Mouse (Mus musculus): ENCODE measurements around the gene 1700006A11Rik. TPM values are rescaled to one million over a fixed set of nuclear protein-coding genes. Genes with fewer than 3 reads are reported as not detected.
"Not testable (repeated sequence)": the region's sequence is repeated elsewhere in the genome, so short reads cannot be mapped to it uniquely, and the experiment has no call there.

1700006A11Rik gene
- polyA plus RNA-seq (2012; rRNA removed) = not detected in 2 replicates

DNA sequence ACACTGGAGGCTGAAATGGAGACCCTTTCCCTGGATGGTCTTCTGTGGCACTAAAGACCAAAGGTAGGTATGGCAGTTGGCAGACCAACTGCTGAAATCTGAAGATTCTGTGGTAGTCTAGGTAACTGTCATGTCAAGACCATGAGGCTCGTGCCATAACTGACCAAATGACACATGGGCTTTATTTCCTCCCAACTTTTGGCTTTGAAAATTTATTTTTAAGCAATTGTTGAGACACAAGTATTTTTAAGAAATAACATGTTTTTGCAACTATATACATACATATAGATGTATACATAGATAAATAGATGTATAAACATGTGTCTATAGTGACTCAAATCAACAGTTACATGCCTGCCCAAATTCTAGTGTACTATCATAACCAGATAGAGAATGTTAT is at the start of gene 1700006A11Rik:
Gene 1700006A11Rik, minus strand, starts transcription at position 101 of the 400 bp plus-strand sequence.
- no peak for TF ChIP-seq POLR2A (IDR thresholded peaks at IDR 0.05; ENCODE audit: extremely low read depth, insufficient read depth, low read length)
- TF ChIP-seq CTCF (IDR thresholded peaks at IDR 0.05; ENCODE audit: extremely low read depth, insufficient read depth, low read length) = no peak
- H3K4me3 ChIP-seq (ENCODE audit: insufficient read depth, low read length) = no peak within 1 kb of the TSS
- no peaks in the 10 kb centered on the region for H3K4me1 ChIP-seq (ENCODE audit: control insufficient read depth, insufficient read depth, low read length)
- H3K27ac ChIP-seq (ENCODE audit: insufficient read depth, low read length) = no peak within 1 kb of the TSS

DNA sequence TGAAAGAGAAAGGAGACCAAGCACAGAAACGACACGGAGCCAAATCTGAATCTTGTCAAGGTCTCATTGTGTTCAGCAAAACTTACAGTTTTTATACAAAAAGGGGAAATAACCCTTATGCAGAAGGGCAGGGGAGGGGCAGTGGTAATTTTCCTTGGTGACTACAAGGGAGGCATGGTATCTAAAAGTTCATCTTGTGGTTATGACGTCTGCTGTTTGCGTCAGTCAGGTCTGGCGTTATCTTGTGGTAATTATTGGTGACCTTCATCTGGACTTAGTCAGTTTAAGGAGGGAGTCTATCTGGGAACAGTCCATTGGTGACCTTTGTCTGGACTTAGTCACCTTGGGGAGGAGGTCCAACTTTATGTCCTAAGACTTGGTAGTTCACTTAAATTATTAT is 48.5 kb upstream of the 1700006A11Rik start:
- H3K27ac ChIP-seq (ENCODE audit: insufficient read depth, low read length); H3K4me1 ChIP-seq (ENCODE audit: control insufficient read depth, insufficient read depth, low read length); H3K4me3 ChIP-seq (ENCODE audit: insufficient read depth, low read length): not testable (repeated sequence)

DNA sequence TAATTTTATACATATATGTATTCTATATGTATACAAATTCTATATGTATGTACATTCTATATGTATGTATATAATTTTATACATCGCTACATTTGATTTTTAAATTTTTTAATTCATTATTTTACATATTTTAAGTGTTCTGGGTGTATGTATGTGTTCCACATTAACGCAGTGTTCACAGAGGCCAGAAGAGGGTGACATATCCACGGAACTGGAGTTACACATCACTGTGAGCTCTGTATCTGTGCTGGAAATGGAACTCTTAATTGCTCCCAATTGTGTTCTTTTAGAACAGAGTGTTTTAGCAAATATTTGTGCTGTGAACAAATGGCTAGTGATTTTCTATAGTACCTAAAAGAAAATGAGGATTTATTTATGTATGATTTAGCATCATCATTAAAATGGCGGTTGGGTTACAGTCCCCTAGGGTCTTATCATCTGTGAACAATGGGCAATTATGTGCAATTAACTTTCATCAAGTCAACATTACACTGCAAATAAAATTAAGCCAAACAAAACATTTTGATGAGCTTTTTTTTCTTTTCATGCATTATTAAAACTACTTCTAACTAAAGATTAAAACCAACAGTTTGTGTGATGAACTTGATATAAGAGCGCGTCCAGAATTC is 40.4 kb upstream of the 1700006A11Rik start:
- no peak overlapping the region for H3K27ac ChIP-seq (ENCODE audit: insufficient read depth, low read length)
- no peak overlapping the region for H3K4me3 ChIP-seq (ENCODE audit: insufficient read depth, low read length)
- no peak for TF ChIP-seq CTCF (IDR thresholded peaks at IDR 0.05; ENCODE audit: extremely low read depth, insufficient read depth, low read length)
- no peak for TF ChIP-seq POLR2A (IDR thresholded peaks at IDR 0.05; ENCODE audit: extremely low read depth, insufficient read depth, low read length)
- H3K4me1 ChIP-seq (ENCODE audit: control insufficient read depth, insufficient read depth, low read length) = no peaks in the 10 kb centered on the region

DNA sequence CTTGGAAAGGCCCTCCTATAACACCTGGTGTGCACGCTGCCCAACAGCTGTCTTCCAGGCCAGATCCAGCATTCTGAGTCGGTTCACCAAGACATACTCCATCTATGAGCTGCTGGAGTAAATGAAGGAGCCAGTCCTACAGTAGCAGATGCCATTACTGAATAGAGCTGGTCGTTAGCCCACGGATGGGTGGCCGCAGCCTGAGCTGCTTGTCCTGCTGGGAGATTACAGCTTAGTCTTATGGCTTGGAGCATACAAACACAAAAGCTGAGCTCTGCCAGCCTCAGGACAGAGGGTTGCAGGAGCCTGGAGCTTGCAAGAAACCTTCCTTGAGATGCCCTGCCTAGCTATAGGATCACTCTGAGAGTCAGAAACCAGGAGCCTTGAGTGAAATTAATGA is 33.6 kb downstream of the 1700006A11Rik start:
- no peak overlapping the region for H3K27ac ChIP-seq (ENCODE audit: insufficient read depth, low read length)
- no peaks in the 10 kb centered on the region for H3K4me1 ChIP-seq (ENCODE audit: control insufficient read depth, insufficient read depth, low read length)
- no peak overlapping the region for H3K4me3 ChIP-seq (ENCODE audit: insufficient read depth, low read length)
- TF ChIP-seq CTCF (IDR thresholded peaks at IDR 0.05; ENCODE audit: extremely low read depth, insufficient read depth, low read length) = no peak
- no peak for TF ChIP-seq POLR2A (IDR thresholded peaks at IDR 0.05; ENCODE audit: extremely low read depth, insufficient read depth, low read length)

DNA sequence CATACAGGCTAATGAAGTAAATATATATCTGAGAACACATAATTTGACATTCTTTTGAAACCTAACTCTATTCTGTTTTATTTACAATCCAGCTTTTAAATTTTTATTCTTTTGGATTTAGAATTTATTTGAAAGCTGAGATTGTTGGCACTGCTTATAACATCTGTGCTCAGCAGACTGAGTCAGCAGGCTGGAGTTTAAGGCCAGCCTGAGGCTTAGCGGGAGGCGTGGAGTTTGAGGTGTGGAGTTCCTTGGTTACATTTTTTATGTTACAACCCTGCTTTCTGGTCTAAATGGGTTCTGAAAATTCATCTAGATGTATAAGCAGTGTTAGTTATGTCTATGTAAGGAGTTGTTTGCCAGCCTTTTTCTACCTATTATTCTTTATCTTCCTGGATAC is 35.7 kb downstream of the 1700006A11Rik start:
- no peak overlapping the region for H3K4me3 ChIP-seq (ENCODE audit: insufficient read depth, low read length)
- no peaks in the 10 kb centered on the region for H3K4me1 ChIP-seq (ENCODE audit: control insufficient read depth, insufficient read depth, low read length)
- H3K27ac ChIP-seq (ENCODE audit: insufficient read depth, low read length) = no peak overlapping the region
- TF ChIP-seq POLR2A (IDR thresholded peaks at IDR 0.05; ENCODE audit: extremely low read depth, insufficient read depth, low read length) = no peak
- no peak for TF ChIP-seq CTCF (IDR thresholded peaks at IDR 0.05; ENCODE audit: extremely low read depth, insufficient read depth, low read length)

DNA sequence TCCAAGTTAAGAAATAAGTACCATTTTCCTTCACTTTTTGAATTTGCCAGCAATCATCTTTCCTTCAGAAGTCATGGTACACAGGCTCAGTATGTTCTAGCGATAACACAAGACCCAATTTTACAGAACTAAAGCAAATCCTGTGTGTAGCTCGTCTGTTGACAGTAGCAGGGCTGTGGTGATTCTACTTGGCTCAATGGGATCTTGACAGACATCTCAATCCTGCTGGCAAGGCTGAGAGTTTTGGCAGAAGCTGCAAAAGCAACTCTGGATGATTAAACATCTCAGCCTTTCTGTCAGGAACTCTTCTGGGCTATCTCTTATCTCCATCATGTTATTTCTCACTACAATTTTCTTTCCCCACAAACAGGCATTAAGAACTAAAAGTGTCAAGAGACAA is 36.2 kb downstream of the 1700006A11Rik start:
- no peaks in the 10 kb centered on the region for H3K4me1 ChIP-seq (ENCODE audit: control insufficient read depth, insufficient read depth, low read length)

DNA sequence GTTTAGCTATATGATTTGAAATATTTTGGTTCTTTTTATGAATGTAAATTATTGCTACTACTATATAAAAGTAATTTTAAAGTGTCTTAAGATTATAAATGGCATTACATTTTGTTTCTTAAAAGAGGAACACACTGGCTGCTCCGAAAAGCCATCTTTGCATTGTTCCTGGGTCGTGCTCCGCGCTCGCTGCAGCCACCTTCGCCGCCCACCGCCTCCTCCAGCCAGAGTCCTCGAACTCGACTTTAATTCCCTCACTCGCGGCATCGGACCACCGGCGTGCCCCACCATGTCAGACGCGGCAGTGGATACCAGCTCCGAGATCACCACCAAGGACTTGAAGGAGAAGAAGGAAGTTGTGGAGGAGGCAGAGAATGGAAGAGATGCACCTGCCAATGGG is 40.5 kb downstream of the 1700006A11Rik start:
- not testable (repeated sequence) for H3K4me1 ChIP-seq (ENCODE audit: control insufficient read depth, insufficient read depth, low read length); H3K4me3 ChIP-seq (ENCODE audit: insufficient read depth, low read length); H3K27ac ChIP-seq (ENCODE audit: insufficient read depth, low read length)

More for the DNA sequence above, 36.2 kb downstream of the 1700006A11Rik start:
- Histone ChIP-seq H3K27ac (ENCODE audit: insufficient read depth, low read length) (no peak overlapping the region), H3K4me3 (ENCODE audit: insufficient read depth, low read length) (no peak overlapping the region)
- no peak for TF ChIP-seq POLR2A (IDR thresholded peaks at IDR 0.05; ENCODE audit: extremely low read depth, insufficient read depth, low read length)
- TF ChIP-seq CTCF (IDR thresholded peaks at IDR 0.05; ENCODE audit: extremely low read depth, insufficient read depth, low read length) = no peak

DNA sequence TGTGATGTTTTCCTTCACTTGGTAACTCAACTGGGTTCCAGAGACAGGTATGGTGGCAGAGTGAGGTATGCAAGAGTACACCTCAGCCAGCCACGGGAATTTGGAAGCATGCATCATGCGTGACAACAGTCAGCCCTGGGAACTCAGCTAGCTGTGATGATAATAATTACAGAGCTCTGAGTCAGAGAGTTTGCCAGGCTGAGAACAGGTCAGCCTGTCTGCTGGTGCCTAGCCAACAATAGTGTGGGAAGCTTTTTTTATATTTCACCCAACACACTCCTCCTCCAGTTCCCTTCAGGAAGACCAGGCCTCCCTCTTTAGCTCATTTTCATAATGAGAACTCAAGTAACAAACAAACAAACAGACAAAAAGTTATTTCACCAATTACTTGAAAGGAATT is 53.8 kb downstream of the 1700006A11Rik start:
- TF ChIP-seq CTCF (IDR thresholded peaks at IDR 0.05; ENCODE audit: extremely low read depth, insufficient read depth, low read length) (no peak), POLR2A (IDR thresholded peaks at IDR 0.05; ENCODE audit: extremely low read depth, insufficient read depth, low read length) (no peak)
- no peak overlapping the region for H3K27ac ChIP-seq (ENCODE audit: insufficient read depth, low read length)

DNA sequence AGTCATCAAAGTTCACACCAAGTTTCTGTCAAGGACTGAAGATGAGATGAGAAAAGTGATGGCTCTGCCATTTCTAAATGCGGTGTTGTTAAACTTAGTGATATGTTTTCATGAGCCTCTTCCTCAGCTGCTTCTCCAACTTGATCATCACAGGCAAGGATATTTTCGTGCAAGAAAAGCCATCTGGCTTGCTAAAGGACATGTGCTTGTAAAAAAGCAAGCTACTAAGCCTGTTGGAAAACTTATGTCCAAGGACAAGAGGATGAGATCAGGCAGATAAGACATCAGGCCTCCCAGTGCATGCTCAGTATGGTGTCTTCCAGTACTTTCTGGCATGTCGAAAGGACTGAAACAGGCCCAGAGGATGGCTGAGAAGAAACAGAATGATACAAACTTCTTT is 68.3 kb downstream of the 1700006A11Rik start:
- TF ChIP-seq CTCF (IDR thresholded peaks at IDR 0.05; ENCODE audit: extremely low read depth, insufficient read depth, low read length) = no peak
- TF ChIP-seq POLR2A (IDR thresholded peaks at IDR 0.05; ENCODE audit: extremely low read depth, insufficient read depth, low read length) = no peak
- H3K4me3 ChIP-seq (ENCODE audit: insufficient read depth, low read length) = no peak overlapping the region
- H3K4me1 ChIP-seq (ENCODE audit: control insufficient read depth, insufficient read depth, low read length) = no peaks in the 10 kb centered on the region
- no peak overlapping the region for H3K27ac ChIP-seq (ENCODE audit: insufficient read depth, low read length)

More for the DNA sequence above, 53.8 kb downstream of the 1700006A11Rik start:
- Histone ChIP-seq H3K4me1 (ENCODE audit: control insufficient read depth, insufficient read depth, low read length) (no peaks in the 10 kb centered on the region), H3K4me3 (ENCODE audit: insufficient read depth, low read length) (no peak overlapping the region)

Other genes starting within 250 kb of the 1700006A11Rik start
- 16.1 and 16.4 TPM in 2 replicates for gene Tram1l1, start 105.2 kb downstream of the 1700006A11Rik start, polyA plus RNA-seq (2012; rRNA removed)
- not detected in 2 replicates for gene 1700003H04Rik, start 155.1 kb upstream of the 1700006A11Rik start, polyA plus RNA-seq (2012; rRNA removed)

Data from cortical plate, adult 2 months (tissue).